Mouse (Mus musculus) right cerebral cortex, postnatal 25 days (tissue): Measurements from ENCODE around the gene Paf1.

Source experiments
- DNase-seq: peaks from one replicate; pipeline ENCODE4 v3.0.0; 2022

Paf1 gene

DNA sequence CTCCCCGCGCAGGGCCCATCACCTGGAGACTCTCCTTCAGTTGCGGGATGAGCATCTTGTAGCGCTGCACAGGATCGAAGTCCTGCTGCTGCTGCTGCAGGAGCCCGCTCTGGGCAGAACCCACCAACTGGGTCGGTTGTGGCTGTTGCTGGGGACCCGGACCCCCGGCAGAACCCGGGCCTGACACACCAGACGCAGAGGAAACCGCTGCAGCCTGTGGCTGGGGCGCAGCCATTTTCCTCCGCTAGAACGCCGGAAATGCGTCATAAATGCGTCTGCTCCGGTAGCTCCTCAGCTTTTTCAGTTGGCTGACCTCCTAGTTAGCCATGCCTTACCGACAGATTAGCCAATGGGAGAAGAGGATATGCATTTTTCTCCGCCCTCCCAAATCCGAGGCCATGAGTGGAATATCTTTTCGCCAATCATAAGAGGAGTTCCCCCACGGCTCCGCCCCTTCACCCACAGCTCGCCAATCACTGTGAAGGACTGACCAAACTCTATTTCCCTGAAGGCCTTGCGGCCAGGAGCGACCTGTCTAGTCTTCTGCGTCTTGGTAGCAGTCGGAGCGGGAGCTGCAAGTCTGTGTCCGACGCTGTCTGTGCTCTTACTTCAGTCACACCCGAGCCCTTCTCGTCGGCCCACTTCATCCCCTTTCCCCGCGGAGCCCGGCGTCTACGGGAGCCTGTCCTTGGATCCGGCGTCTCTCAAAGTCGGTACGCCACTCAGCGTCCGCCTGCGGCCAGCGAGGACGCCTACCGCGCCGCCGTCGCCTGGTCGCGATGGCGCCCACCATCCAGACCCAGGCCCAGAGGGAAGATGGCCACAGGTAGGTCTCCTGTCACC, at the start of gene Paf1, which contains the start of gene Med29:
TSS of gene Paf1 (plus strand) at position 523 of the 843 bp plus-strand sequence.
TSS of gene Med29 (minus strand) at position 280 of the 843 bp plus-strand sequence.
- DNase-seq = peak; percentile 97

DNA sequence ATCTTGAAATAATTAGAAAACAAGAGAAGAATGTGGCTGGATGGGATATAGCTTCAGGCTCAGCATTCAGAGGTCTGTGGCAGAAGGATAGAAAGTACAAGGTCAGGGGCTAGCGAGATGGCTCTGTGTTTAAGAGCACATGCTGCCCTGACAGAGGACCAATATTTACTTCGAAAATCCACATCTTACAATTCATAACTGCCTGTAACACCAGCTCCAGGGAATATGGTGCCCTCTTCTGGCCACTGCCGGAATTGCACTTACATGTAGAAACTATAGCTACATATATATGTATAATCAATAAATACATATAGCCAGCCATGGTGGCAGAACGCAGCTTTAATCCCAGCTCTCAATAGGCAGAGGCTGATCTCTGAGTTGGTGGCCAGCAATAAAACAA, 48.1 kb upstream of the Paf1 start:
- DNase-seq = no peak

- no peak for DNase-seq
These were observed 45.0 kb upstream of the Paf1 start for GRCm38 (mm10) chr7:28347746-28348145.

- DNase-seq = no peak
These were observed 44.1 kb upstream of the Paf1 start for GRCm38 (mm10) chr7:28348601-28349000.

DNA sequence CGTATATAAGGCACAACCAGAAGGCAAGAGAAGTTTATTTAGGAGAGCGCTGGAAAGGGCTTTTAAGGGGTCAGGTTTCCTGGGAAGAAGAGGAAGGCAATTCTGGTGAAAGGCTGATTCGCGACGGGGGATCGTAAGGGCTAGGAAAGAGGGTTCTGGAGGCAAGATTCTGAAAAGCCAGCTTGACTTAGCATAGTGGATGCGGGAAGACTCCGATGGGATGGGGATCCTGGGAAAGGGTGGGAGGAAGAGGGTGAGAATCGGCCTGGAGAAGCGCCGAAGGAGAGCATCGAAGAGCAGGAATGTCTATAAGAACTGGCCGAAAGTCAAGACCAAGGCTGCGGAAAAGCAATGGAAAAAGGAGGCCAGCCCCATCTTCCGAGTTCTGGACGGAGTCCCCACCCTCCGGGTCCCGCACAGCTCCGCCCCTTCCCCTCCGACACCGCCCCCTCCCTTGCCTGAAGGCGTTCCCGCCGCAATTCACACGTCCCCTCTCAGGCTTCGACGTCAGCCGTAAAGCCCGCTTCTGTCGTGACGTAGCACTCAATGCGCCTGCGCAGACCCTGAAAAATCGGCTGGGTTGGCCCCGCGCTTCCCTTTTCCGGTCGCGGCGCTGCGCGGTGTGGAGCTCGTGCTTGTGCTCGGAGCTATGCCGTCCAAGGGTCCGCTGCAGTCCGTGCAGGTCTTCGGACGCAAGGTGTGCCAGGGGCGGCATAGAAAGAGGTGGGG, 42.4 kb upstream of the Paf1 start, which contains the start of gene Rps16:
TSS of gene Rps16 (plus strand) at position 498 of the 729 bp plus-strand sequence.
- DNase-seq = peak; percentile 98

DNA sequence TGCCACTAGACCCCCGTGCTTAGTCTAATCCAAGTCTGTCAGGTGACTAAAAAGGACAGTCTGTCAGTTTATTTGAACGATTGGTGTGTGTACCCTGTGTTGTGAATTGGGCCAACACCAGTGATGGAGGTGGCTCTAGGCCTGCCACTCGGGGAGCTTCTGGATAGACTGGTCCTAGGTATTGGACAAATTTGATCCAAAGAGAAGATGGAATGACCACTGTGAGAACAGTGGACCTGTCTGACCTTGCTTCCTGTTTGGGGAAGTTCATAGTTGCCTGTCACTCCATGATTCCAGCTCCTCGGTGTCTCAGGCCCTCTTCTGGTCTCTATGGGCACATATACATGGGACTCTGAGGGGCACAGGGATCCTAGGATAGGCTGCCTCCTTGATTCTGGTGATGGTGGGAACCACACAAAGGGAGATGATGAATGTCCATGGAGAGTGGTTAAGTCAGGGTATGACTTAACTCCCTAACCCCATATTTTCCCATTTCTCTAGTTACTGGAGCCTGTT, 41.0 kb upstream of the Paf1 start:
- DNase-seq = no peak

DNA sequence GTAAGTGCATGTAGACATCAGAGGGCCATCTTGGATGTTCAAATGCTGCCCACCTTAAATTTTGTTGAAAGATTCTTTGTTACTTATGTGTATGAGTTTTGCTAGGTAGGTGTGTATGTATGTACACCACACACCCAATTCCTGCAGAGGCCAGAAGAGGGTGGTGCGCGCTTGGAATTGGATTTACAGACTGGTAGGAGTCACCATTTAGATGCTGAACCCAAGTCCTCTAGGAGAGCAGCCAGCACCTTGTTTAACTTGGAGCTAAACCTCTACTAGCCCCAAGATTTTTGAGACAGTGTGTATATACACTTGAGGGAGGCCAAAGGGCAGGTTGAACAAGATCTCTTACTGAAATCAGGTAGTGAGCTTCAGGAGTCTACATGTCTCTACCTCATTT, 39.5 kb upstream of the Paf1 start:
- no peak for DNase-seq

GRCm38 (mm10) chr7:28354113-28354581, 38.6 kb upstream of the Paf1 start:
- DNase-seq = no peak

DNA sequence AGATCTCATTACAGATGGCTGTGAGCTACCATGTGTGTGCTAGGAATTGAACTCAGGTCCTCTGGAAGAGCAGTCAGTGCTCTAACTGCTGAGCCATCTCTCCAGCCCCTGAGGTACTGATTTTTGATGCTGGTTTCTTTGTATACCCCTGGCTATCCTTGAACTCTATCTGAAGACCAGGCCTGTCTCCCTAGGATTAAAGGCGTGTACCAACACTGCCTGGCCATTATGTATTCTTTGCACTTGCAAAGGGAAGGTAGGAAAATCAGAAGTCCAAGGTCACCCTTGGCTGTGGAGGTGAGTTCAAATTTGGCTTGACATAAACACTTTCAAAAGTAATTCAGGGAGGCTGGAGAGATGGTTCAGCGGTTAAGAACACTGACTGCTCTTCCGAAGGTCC, 38.2 kb upstream of the Paf1 start:
- no peak for DNase-seq

DNA sequence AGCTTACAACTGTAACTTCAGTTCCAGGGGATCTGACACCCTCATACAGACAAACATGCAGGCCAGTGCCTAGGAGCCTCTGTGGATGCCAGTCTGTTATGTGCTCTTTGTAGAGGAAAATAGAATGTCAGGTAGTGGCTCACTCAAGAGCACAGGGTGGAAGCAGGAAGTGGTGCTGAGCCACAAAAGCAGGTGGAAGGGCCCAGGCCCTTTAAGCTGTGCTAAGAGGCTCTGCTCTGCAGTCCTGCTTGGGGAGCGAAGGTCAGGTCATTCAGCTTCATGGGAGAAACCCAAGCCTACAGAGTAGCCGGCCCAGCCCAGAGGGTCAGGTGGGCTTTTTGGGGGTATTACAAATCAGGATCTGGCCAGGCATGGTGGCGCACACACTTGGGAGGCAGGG, 37.5 kb upstream of the Paf1 start:
- DNase-seq = no peak

DNA sequence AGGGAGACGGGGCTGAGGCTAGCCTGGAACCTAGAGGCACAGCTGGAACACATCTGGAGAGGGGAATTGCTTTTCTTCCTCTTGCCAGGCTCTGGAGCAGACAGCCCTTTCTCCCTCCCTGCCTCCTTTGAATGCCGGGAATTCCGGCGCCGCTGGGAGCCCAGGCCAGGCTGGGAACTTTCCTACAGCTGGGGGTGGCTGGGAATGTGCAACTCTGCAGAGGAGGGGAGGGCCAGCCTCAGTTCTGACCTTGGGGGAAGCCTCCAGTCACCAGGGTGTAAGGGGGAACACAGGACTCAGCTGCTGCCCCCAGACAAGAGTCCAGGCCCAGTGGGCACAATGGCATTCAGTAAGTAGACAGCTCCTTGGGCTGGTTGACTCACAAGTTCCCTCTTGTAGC, 35.8 kb upstream of the Paf1 start:
- no peak for DNase-seq

GRCm38 (mm10) chr7:28357984-28358383, 34.8 kb upstream of the Paf1 start:
- no peak for DNase-seq

- DNase-seq = no peak
These were observed 34.3 kb upstream of the Paf1 start for GRCm38 (mm10) chr7:28358431-28358830.

- DNase-seq = no peak
These were observed 32.9 kb upstream of the Paf1 start for GRCm38 (mm10) chr7:28359854-28360253.

- peak; percentile 2 for DNase-seq
These were observed 32.5 kb upstream of the Paf1 start for GRCm38 (mm10) chr7:28360291-28360690.

GRCm38 (mm10) chr7:28361647-28362341, 31.0 kb upstream of the Paf1 start:
- peak; percentile 2 for DNase-seq

DNA sequence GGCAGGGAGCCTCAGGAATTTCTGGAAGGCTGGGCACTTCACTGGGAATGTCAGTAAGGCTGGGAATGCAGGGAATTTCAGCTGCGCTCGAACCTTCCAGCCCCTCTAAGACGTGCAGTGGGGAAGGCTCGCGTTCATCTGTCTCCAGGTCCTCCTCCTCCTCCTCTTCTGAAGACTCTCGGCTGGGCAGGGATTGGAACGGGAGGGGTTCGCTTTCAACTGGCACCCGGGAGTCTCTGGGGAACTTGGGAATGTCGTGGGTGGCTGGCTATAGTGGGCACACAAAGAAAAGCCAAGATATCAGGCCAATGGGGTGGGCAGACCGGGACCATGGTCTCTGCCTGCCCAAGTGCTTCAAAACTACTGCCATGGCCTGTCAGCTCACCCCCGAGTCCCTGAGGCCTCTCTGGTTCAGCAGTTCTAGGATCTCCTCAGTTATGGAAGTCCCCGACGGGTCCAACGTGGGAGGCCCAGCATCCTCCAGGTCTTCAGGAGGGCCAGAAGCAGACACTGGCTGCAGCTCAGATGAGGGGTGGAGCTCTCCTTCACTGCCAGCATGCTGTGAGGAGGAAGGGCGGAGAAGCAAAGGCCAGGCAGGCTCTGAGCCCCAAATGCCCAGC, 30.2 kb upstream of the Paf1 start:
- peak; percentile 2 for DNase-seq

GRCm38 (mm10) chr7:28367663-28368275, 25.0 kb upstream of the Paf1 start:
- no peak for DNase-seq

- DNase-seq = no peak
These were observed 24.4 kb upstream of the Paf1 start for GRCm38 (mm10) chr7:28368276-28368920.

DNA sequence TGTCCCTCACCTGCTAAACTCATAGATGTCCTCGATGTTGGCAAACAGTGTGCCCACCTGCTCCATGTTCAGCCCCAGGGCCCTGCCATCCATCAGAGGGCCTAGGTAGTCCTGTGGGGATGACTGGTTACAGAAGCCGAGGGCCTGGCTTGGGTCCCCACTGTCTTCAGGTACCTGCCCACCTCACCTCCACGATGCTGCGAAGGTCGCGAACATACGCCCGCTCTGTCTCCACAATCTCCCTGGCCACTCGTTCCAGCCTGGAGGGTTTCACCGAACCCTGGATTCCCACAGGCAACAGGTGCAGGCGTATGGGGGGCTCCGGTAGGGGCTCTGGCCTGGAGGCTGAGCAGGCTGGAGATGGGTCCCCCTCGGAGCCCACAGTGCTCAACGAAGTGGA, 22.7 kb upstream of the Paf1 start:
- DNase-seq = no peak

DNA sequence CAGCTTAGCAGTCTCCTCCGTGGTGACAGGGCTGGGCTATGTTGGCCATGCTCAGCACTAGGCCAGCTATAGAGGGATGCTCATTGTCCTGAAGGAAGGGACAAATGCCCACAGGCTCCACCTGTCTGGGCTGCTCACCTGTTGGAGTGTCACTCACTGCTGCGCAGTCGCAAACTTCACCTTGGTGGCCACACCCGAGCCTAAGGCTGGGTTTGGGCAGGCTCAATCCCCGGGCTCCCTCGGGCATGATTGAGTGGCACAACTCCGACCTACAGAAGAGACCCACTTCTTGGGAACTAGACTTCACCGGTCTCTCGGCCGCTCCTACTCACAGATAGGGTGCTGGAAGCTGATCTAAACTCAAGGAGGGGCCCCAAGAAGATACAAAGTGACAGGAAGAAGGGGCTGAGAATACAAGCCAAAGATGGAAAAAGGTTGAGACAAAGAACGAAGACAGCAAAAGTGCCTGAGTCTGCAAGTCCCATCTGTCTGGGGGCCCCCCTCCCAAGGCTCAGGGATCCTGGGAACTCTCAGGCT, 21.7 kb upstream of the Paf1 start:
- DNase-seq = no peak
